Mouse (Mus musculus): ENCODE results near the gene Tmem181a.
"Not testable (repeated sequence)": the region's sequence is repeated elsewhere in the genome, so short reads cannot be mapped to it uniquely, and the experiment has no call there.

DNA sequence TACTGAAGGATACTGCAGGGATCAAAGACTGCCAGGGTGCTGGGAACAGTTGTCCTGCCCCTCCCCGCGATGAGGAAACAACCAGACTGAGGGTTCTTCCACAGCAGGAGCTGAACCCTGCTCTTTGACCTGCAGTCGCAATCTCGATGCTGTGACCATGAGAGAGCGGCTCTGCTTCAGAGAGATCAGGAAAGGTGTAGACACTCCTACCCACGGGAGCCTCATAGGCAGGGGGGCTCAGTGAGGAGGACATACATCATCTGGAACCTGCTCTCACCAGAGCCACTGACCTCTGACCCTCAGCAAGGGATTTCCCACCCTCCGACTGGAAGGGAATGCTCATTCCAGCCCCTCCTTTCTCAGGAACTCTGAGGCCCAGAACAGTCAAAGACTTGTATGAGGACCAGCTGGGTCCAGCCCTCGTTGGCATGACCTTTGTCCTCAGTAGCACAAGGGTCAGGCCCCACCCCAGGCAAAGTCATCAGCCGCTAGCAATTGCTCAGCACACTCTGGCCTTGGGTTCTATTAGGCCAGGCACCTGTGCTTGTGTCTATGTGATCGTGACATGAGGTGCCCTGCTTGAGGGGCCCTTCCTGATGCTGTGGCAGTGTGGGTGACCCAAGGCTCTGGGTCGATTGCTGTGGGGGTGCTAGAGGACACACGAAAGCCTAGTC is 43.7 kb downstream of the Tmem181a start:
- not testable (repeated sequence) for TF ChIP-seq CTCF (IDR thresholded peaks at IDR 0.05; ENCODE audit: extremely low read depth, insufficient read depth, insufficient read length, insufficient replicate concordance); POLR2A (IDR thresholded peaks at IDR 0.05; ENCODE audit: low read depth, low read length)

Data from spleen, adult 2 months (tissue).